Mouse (Mus musculus) spleen, adult 2 months (tissue): ENCODE results near the gene Ucp2.

Experiments used
- CTCF ChIP-seq: fragments of 200-500 bp; IDR thresholded peaks from 2 replicates; pipeline ENCODE4 v1.5.1; 2011; ENCODE audit warnings: mild to moderate bottlenecking, inconsistent platforms; ENCODE audit not compliant: insufficient read depth, insufficient read length, insufficient replicate concordance; ENCODE audit errors: extremely low read depth
- POLR2A ChIP-seq: fragments of 200-500 bp; IDR thresholded peaks from 2 replicates; pipeline ENCODE4 v1.6.1; 2011; ENCODE audit warnings: low read depth, low read length, inconsistent platforms

DNA sequence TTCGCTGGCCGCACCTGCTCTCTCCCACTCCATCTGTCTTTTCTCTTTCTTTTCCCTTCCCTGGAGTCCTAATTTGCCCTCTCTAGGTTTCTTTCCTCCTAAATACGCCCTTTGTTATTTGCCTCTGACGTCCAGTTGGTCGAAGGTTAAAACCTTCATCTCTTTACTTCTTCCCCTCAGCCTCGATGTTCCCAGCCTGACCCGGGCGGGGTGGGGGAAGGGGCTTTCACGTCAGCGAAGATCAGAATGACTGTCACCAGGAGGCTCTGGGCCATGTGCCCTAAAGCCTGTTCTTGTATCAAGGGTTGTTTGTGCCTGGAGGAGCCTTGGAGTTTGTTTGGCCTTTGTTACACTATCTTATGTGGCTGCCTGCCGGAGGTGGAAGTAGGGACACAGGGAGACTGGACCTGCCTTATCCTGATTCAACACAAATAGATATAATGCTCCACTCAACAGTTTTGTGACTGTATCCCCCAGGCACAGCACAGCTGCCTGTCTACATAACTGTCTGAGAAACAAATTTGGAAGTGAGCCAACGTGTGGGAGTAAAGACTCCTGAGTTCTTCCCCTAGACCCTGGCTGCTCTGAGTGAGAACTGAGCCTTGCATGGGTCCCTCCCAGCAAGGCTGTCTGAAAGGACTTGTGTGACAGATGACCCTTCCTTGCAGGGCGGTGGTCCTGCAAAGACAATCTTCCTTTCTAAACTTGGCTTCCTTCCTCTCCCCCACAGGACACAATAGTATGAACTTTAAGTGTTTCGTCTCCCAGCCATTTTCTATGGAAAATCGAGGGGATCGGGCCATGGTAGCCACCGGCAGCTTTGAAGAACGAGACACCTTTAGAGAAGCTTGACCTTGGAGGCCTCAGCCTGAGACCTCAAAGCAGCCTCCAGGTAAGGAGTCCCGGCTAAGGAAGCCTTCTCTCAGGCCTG lies 612 bp downstream of the Ucp2 start:
- TF ChIP-seq CTCF (no peak), POLR2A (no peak)
